Mouse (Mus musculus) R1 (cell line): Measurements from ENCODE around the gene Wdr82.

ENCODE experiments used
- DNase-seq: peaks from one replicate; pipeline ENCODE4 v3.0.0-alpha.2; 2018; ENCODE audit warnings: low read depth, low spot score

Gene Wdr82

DNA sequence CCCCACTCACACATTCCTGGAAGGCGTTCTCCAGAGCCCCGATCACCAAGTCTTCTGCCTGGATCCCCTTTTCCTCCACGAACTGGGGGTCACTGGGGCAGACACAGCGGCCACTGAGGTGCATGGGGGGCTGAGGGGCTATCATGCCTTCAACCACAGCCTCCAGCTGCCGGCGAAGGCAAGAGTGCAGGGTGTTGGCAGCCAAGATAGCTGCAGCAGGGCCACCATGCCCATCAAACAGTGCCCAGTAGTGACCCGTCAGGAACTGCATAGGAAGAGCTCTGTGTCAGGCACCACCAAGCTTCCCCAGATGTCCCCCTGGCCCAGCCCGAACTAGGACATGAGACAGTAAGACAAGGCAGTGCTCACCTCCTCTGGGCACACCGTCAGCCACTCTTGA, 27.0 kb downstream of the Wdr82 start:
- no peak for DNase-seq

DNA sequence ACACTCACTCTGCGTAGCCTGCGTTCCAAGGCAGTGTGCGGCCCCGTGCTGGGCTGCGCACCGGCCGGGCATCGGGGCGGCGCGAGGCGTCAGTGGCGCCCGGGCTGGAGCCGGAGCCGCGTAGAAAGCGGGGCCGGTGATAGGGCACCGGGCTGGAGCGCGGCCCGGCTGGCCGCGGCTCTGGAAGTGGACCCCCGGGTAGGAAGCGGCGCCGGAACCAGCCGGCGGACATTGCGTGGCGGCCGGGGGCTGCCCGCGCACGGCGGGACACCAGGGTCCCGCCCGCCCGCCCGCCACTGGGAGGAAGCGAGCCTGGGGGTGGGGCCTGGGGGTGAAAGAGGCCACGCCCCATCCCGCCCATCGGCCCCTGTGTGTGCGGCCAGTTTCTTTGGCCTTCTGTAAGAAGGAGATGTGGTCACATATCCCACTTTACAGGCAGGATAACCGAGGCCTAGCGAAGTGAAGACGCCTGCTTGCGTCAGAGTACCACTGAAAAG, 28.3 kb downstream of the Wdr82 start:
- peak; percentile 75 for DNase-seq

DNA sequence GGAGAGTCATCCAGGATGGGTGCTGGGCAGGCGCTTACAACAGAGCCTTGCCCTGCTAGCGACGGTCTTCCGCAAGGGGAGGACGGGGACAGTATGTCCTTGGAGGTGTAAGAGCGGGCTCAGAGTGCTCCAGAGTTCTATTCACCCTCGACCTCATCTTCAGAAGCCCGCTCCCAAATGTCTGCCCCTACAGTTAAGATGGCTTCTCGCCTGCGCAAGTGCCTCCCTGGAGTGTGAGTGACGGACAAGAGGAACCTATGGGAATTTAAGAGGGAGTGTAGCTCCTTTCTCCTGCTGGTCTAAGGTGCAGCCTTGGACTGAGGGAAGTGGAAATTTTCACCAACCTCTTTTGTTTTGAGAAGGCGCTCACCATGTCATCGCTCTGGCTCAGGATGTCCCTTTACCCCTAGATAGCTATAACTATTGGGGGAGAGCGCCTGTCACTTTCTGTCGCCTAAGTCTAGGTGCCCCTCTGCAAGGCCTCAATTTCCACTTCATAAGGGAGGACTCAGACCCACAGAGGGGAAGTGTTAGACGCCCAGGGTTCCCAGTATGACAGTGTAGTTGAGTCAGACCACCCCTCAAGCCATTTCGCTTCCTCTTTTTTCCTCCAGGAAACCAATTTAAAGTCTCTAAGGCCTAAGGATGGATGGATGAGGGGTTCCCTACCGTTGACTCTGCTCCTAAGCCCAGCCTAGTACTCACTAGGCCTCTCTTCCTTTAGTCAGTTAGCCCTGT, 29.0 kb downstream of the Wdr82 start, which contains the start of gene Ppm1m:
TSS of gene Ppm1m (minus strand) at position 212 of the 738 bp plus-strand sequence.
- DNase-seq, result peak; percentile 51

DNA sequence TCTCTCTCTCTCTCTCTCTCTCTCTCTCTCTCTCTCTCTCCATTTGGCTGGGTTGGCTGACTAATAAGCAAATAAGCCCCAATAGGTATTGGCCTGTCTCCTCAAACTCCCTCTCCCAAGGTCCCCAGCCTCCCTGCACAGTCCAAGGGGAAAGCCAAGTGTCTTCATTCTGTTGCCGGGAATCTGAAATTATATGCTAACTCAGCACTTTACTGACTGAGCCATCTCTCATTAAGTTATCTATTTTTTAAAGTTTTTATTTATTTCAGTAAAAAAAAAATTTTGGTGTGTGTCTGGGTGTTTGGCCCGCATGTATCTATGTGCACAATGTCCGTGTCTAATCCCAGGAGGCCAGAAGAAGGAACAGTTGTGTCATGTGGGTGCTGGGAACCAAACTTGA, 31.2 kb downstream of the Wdr82 start:
- DNase-seq, result no peak

DNA sequence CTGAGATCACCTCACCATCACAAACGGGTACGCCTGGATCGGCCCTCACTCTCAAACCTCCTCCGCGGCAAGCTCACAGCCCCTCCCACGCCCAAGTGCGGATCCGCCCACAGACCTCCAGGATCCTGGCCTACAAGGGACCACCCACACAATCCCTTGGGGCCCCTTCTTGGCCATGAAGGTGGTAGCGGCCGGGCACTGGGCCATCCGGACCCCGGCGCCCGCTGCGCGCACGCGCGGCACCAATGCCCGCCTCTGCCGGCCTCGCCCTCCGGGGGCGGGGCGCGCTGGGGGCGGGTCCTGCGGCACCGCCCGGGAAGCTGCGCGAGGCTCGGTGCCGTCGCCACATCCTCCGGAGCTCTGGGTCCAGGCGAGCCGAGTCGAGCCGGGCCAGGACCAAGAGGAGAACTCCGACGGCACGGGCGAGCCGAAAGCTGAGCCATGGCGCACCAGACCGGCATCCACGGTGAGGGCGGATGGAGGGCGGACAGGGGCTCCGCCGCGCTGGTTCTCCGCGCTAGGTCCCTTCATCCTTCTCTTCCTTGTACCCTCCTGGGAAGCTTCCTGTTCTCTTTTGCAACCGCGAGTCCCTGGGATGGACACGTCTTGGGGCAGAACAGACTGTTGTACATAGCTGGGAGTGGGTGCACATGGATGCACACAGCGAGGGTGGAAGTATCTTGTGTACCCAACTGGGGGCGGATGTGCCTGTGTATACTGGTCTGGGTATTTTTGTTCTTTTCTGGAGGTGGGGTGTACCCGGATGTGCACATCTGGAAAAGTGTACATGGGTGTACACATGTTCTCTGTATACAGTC, 32.3 kb downstream of the Wdr82 start, which contains the start of gene Twf2:
TSS of gene Twf2 (plus strand) at position 290 of the 818 bp plus-strand sequence.
- peak; percentile 96 for DNase-seq

DNA sequence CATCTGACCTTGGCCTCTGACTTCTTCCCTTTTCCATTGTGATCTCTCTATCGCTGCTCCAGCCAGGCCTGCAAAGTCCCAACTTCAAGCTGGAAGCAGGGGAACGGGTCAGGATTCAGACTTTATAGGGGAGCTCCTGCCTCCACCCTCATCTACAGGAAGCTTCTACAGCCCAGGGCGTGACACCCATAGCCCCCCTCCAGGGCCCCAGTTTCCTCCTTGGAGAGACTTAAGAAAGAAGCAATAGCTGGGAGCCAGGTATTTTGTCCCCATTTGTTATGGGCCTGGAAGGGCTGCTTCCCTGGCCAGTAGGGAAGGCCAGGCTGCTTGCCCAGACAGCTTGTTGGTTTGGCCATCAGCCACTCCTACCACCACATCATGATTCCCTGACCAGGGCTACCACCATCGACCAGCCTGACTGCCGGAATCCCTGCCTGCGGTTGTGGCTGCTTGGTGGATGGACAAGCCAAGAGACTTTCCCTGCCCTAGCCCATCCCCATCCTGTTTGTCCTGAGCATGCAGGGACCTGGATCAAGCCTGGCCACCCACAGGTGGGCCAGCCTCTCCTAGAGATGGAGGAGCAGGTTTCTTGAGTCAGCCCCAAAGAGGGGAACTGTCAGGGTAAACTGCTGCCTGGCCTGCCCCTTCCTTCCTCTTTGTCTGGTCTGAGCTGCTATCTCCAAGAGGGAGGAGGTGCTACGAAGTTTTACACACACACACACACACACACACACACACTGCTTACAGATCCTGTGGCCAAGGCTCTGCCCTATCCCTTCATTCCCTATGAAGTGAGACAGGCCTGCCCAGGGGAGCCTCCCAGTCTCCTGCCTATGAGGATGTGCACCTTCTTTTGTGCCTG, 33.5 kb downstream of the Wdr82 start:
- DNase-seq, result no peak

DNA sequence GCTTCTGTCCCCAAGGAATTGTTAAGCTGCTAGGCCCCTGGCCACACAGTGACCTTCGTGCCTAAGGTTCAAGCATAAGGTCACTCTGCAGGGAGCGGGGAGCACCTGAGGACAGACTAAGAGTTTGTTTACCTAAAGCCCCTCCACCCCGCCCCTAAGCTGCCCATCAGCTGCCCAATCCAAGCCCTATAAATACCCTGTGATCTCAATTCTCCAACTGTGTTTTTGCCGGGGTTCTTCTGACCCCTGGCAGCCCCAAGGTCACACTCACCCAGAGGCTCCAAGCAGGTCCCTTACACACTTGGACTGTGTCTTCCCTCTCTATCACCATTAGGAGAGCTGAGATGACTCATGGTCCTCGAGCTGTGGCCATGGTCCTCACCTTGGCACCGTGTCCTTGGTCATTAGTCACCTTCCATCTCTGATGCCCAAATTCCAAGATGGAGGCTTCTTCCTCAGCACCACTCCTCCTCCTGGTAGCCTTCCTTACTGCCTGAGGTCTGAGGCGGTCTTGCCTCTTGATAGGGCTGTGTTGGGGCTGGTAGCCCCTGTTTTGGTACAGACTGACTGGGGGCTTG, 35.1 kb downstream of the Wdr82 start:
- peak; percentile 39 for DNase-seq

DNA sequence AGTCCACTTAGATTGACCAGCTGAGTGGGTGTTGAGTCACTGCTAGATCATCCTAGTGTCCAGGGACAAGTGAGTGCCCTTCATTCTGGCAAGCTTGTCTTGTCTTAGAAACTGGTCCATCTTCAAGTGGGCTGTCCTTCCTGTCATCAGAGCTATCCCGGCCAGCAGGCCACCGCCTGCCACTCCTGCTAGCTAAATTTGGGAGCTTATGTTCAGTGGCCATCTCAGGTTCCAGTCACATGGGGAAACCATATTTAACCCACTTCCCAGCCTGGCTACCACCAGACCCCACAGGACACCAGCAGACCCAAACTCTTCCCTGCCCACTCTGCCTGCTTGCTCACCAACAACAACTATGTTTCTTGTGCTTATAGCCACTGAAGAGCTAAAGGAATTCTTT, 35.8 kb downstream of the Wdr82 start:
- DNase-seq, result no peak

DNA sequence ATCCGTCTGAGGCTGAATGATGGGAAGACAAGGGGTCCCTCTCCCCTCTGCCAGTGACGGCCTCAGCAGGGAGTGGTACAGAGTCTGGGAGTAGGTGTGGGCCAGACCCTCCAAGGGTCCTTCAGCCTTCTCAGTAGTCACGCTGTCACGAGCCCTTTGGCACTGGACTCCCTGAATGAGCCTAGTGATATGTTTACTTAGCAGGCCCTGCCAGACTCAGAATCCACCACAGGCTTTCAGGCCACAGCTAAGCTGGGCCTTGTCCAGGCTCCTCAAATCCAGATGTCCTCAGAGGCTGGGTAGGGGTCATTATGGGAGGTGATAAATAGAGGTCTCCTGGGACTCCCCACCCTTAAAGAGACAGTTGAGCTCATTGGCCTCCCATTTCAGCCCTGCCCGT, 37.5 kb downstream of the Wdr82 start:
- no peak for DNase-seq

DNA sequence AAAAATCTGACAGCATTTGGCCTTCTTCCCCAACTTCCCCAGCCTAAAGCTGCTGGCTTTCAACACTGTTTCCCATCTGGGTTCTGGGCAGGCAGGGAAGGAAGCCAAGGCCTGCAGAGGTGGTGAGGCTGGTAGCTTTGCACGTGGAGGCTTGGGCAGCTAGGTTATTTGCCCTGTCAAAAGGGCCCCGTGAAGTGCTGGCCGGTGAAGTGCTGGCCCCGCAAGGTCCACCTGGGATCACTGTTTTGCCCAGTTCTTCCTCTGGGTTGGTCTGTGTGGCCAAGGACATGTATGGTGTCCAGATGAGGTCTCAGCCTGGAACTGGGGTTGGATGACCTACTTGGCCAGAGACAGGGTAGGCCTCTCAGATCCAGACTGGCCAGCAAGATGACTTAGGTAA, 39.2 kb downstream of the Wdr82 start:
- no peak for DNase-seq

DNA sequence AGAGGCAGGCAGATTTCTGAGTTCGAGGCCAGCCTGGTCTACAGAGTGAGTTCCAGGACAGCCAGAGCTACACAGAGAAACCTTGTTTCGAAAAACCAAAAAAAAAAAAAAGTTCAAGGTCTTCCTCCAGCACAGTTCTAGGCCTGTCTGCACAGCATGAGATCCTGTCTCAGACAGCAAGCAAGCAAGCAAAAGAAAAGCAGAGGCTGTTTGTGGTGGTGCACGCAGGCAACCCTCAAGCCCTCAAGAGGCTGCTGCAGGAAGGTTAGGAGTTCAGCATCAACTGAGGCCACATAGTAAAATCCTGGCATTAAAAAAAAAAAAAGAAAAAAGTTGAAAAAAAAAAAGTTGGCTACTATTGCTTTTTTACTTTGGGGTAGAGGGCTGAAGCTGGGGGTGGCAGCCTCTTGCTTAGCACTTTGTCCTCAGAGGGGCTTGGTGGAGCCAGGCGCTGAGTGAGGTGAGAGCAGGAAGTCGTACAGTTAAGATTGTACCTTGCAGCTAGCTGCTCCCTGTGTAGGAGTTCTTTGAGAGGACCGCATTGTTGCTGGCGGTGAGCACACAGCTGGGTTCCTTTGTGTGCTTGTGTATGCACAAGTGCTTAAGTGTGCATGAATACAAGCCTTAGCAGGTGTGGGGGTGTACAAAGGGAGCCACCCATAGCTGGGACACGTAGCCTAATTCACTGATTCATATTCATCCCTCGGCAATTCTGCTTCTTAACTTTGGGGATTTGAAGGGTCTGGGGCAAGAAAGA, 40.3 kb downstream of the Wdr82 start:
- peak; percentile 99 for DNase-seq

DNA sequence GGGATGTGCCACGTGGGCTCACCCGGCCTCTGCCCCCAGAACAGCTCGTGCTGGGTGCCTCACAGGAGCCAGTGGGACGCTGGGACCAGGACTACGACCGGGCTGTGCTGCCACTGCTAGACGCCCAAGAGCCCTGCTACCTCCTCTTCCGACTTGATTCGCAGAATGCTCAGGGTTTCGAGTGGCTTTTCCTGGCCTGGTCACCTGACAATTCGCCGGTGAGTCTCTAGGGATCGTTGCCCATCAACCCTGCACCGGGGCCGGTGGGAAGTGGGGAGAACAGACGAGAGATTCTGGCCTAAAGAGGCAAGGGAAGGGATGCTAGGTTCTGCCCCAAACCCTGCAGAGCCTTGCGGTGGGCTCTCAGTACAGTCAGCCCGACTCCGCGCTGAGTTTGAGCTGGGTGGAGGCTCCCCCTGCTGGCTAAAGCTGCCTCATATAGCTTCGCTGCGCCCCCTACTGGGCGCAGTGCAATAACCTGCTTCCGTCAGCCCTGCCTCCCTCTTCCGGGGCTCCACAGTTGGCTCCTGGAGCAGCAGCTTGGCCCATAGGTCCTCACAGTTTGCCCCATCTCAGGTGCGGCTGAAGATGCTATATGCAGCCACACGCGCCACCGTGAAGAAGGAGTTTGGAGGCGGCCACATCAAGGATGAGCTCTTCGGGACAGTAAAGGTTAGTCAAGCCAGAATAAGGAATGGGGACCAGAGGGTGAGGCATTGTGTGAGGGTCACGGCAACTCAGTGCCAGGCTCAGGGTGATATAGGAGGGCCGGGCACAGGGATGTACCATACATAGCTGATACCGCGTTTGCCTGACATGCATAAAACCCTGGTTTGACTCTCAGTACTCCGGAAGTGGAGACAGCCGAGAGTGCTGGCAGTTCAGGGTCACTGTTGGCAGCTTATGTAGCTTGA, 41.2 kb downstream of the Wdr82 start:
- DNase-seq, result peak; percentile 95

DNA sequence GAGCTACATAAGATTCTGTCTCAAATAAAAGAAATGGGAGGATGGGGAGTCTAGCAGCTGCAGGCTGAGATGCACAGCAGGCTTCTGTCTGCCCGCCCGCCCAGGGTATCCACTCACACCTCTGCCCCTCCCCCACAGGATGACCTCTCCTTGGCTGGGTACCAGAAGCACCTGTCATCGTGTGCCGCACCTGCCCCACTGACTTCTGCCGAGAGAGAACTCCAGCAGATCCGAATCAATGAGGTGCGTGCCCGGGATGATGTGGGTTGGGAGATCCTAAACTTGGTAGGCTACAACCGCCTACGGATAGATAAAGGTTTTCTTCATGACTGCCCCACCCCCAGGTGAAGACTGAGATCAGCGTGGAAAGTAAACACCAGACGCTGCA, 41.9 kb downstream of the Wdr82 start:
- DNase-seq, result peak; percentile 39

DNA sequence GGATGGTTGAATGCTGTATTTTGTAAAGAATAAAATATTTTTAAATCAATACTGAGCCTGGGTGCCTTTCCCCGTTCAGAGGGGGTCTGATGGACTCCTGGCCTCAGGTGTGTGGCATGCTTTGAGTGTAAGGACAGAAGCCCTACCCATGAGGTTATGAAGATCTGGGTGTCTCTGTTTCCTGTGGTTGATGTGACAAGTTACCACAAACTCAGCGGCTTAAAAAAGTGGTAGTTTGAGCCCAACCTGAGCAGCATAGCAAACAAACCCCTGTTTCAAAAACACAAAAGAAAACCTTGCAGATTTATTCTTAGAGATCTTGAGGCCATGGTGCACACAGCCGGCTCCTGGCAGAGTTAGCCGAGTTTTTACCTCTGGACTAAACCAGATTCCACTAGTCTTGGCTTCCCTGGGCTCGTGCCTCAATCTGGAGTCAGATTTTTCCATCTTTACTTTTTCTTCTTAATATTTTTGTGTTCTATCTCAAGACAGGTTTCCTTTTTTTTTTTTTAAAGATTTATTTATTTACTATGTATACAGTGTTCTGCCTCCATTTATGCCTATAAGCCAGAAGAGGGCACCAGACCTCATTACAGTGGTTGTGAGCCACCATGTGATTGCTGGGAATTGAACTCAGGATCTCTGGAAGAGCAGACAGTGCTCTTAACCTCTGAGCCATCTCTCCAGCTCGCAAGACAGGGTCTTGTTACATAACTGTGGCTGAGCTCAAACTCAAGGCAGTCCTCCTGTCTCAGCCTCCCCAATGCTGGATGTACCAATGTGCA, 44.8 kb downstream of the Wdr82 start:
- DNase-seq, result no peak

DNA sequence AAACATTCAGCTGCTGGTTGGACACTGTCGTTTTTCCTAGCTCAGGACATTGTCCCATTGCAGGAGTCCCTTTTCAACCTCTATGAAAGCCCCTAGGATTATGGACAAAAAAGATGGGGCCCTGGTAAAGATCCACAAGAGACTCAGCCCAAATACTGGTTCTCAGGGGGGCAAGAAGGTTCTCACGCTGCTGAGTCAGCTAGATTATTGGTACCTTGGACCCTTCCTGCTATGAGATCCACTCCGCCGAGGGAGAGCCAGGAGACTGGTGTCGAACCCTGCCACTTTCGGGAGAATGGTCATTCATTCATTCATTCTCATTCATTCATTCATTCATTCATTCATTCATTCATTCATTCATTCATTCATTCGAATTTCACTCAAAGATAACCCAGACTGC, 46.2 kb downstream of the Wdr82 start:
- DNase-seq, result no peak

DNA sequence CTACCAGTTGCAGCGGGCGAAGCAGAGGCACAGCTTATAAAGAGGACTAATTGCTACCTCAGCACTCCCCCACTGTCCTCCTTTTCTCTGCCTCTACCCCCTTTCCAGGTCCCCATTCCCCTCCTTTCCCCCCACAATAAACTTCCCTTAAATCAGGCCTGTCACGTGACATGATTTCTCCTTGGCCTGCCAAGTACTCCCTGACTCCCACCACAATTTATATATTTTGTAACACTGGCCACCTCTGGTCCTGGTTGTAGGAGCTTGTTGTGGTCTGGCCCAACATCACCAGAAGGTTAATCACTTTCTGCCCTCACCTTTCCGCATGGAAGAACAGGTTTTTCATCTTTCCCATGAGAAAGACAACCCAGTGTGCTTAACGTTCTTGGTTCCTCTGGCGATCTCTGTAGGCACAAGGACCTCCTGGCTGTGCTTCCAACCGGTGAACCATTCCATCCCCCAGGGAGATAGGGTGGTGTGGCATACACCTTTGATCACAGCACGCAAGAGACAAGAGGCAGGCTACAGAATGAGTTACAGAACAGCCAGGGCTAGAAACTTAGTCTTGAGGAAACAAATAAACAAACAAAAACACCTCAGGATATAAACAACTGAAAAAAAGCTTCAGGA, 50.3 kb downstream of the Wdr82 start:
- no peak for DNase-seq

DNA sequence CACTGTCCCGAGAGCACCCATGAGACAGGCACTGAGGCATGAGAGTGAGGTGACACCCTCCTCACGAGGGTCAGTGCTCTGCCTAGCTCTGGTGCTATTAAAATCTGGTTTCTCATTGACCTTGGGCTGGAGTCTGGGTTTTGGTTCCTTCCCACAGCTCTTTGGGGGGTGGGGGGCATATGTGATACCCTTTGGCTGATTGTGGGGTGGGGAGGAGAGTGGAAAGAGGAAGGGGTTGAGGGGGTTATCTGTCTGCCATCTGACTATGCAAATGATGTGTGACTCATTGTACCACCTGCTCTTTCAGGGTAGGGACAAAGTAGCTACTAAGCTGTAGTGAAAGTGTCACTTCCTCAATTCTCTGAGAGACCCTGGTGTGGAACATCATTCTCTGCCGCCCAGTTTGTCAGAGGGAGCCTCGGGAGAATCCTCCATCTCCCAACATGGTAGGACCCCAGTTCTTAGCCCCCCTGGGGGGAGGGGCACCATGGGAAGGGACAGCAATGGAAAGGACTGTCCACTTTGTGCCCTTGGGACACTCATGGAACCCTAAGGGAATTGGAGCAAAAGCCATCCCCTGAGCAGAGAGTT, 51.6 kb downstream of the Wdr82 start, which contains the start of gene Tlr9:
TSS of gene Tlr9 (plus strand) at position 338 of the 591 bp plus-strand sequence.
- DNase-seq, result no peak

DNA sequence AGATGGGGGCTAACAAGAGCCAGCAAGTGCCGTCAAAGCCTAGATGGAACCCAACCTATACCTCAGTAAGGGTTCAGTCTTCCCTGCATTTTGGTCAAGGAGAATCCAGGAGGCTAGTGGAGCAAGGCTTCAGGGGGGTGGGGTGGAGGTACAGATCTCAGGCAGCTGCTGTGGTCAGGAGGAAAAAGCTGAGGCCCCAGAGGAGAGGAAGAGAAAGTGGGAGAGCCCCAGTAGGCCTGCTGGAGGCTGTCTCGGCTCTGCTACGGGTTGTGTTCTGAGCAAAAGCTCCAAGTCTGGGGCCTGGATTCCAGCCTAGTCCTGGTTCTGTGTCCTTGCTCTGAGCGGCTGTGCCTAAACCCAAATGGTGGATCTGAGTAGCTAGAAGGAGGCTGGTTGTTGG, 52.3 kb downstream of the Wdr82 start:
- DNase-seq, result no peak
